Mouse (Mus musculus) stomach, embryonic 16.5 days (tissue): ENCODE data around the gene Tbc1d8b. TPM values are rescaled to one million over a fixed set of nuclear protein-coding genes. Genes with fewer than 3 reads are reported as not detected.

Experiments used
- ATAC-seq: fragments of 200-750 bp; cut with Nextera tagmentation; 2 replicates; pipeline ENCODE4 v1.8.0; 2017; ENCODE audit warnings: moderate number of reproducible peaks, moderate TSS enrichment; ENCODE audit not compliant: insufficient read depth, low FRiP score
- H3K27ac ChIP-seq: fragments of 300-500 bp; sonication (generic); 2 replicates; pipeline ENCODE4 v1.5.1; 2014; ENCODE audit warnings: low read length
- H3K27me3 ChIP-seq: fragments of 300-500 bp; sonication (generic); 2 replicates; pipeline ENCODE4 v1.6.1; 2014; ENCODE audit warnings: low read length, control low read depth, mixed read lengths; ENCODE audit not compliant: control insufficient read depth, insufficient read depth
- H3K36me3 ChIP-seq: fragments of 300-500 bp; sonication (generic); 2 replicates; pipeline ENCODE4 v1.6.1; 2014; ENCODE audit warnings: low read length; ENCODE audit not compliant: control insufficient read depth, insufficient read depth
- H3K4me1 ChIP-seq: fragments of 300-500 bp; sonication (generic); 2 replicates; pipeline ENCODE4 v1.6.1; 2014; ENCODE audit warnings: low read length, control low read depth, mixed read lengths; ENCODE audit not compliant: control insufficient read depth, insufficient read depth
- H3K4me2 ChIP-seq: fragments of 300-500 bp; sonication (generic); 2 replicates; pipeline ENCODE4 v1.6.1; 2014; ENCODE audit warnings: low read depth, low read length, mixed read lengths
- H3K4me3 ChIP-seq: fragments of 300-500 bp; sonication (generic); replicated peaks from 2 replicates; pipeline ENCODE4 v1.5.1; 2014; ENCODE audit warnings: mild to moderate bottlenecking, low read length
- H3K9ac ChIP-seq: fragments of 300-500 bp; sonication (generic); 2 replicates; pipeline ENCODE4 v1.6.1; 2014; ENCODE audit warnings: low read length
- H3K9me3 ChIP-seq: fragments of 300-500 bp; sonication (generic); replicated peaks from 2 replicates; pipeline ENCODE4 v1.6.1; 2016; ENCODE audit warnings: low read length, control low read depth; ENCODE audit not compliant: control insufficient read depth
- WGBS: fragments of 180-500 bp; shearing (Covaris S2); extraction: QIAGEN DNeasy Blood & Tissue Kit; methylation state at CpG from one replicate; pipeline ENCODE4 v1.1.7; 2014; 5-methylcytosine and 5-hydroxymethylcytosine counted together
- polyA plus RNA-seq: library from polyadenylated mRNA; unstranded; fragments of >200 nt; fragmentation: Nextera tagmentation; extraction: Ambion mirVana; gene quantifications from 2 replicates; pipeline ENCODE4 v1.2.1, GENCODE M21; 2015

The Tbc1d8b gene
- polyA plus RNA-seq, 1 experiment from 2014 or later = 4.7 TPM

GRCm38 (mm10) chrX:139775084-139775612 lies 90.4 kb downstream of the Tbc1d8b start:
- no peaks in the 10 kb centered on the region for H3K9me3 ChIP-seq
- H3K4me3 ChIP-seq = no peak overlapping the region
- H3K27ac ChIP-seq = no peak overlapping the region
- H3K4me1 ChIP-seq = no peaks in the 10 kb centered on the region
- H3K4me2 ChIP-seq = no peak overlapping the region
- 69% methylated on average over 7 of the region's 7 CpGs for WGBS
- no peaks in the 10 kb centered on the region; the same call in 1 of the 2 replicates for H3K27me3 ChIP-seq
- no peak overlapping the region for H3K9ac ChIP-seq
- no peaks in the 10 kb centered on the region for H3K36me3 ChIP-seq
- no peak; the same call in 1 of the 2 replicates for ATAC-seq

GRCm38 (mm10) chrX:139777357-139777756 lies 92.6 kb downstream of the Tbc1d8b start:
- no peak for ATAC-seq
- WGBS = 51% methylated on average over 4 of the region's 4 CpGs
- Histone ChIP-seq H3K9me3 (no peaks in the 10 kb centered on the region), H3K4me1 (no peaks in the 10 kb centered on the region), H3K4me3 (no peak overlapping the region), H3K4me2 (no peak overlapping the region), H3K9ac (no peak overlapping the region), H3K36me3 (no peaks in the 10 kb centered on the region), H3K27me3 (peaks cover 3% of the 10 kb centered on the region; the same call in 1 of the 2 replicates), H3K27ac (no peak overlapping the region)

- Histone ChIP-seq H3K27ac (no peak overlapping the region), H3K4me3 (no peak overlapping the region), H3K36me3 (no peaks in the 10 kb centered on the region), H3K4me1 (no peaks in the 10 kb centered on the region), H3K9ac (no peak overlapping the region), H3K4me2 (no peak overlapping the region), H3K9me3 (no peaks in the 10 kb centered on the region), H3K27me3 (peaks cover 3% of the 10 kb centered on the region; the same call in 1 of the 2 replicates)
- 55% methylated on average over 1 of the region's 1 CpGs for WGBS
- ATAC-seq = no peak
Observed at GRCm38 (mm10) chrX:139778886-139779285, 94.1 kb downstream of the Tbc1d8b start.

GRCm38 (mm10) chrX:139779401-139779800 lies 94.6 kb downstream of the Tbc1d8b start:
- WGBS = 73% methylated on average over 5 of the region's 5 CpGs
- Histone ChIP-seq H3K27ac (no peak overlapping the region), H3K9me3 (no peaks in the 10 kb centered on the region), H3K36me3 (no peaks in the 10 kb centered on the region), H3K4me3 (no peak overlapping the region), H3K4me1 (no peaks in the 10 kb centered on the region), H3K4me2 (no peak overlapping the region), H3K27me3 (peaks cover 3% of the 10 kb centered on the region; the same call in 1 of the 2 replicates), H3K9ac (no peak overlapping the region)
- no peak for ATAC-seq

- no peak overlapping the region for H3K9ac ChIP-seq
- peaks cover 3% of the 10 kb centered on the region; the same call in 1 of the 2 replicates for H3K27me3 ChIP-seq
- H3K27ac ChIP-seq = no peak overlapping the region
- 45% methylated on average over 3 of the region's 3 CpGs for WGBS
- no peaks in the 10 kb centered on the region for H3K9me3 ChIP-seq
- H3K36me3 ChIP-seq = no peaks in the 10 kb centered on the region
- H3K4me3 ChIP-seq = no peak overlapping the region
- ATAC-seq = no peak
- no peak overlapping the region for H3K4me2 ChIP-seq
- no peaks in the 10 kb centered on the region for H3K4me1 ChIP-seq
Observed at GRCm38 (mm10) chrX:139780988-139781387, 96.2 kb downstream of the Tbc1d8b start.

GRCm38 (mm10) chrX:139781563-139781962 lies 96.8 kb downstream of the Tbc1d8b start:
- Histone ChIP-seq H3K4me3 (no peak overlapping the region), H3K4me1 (no peaks in the 10 kb centered on the region), H3K9ac (no peak overlapping the region), H3K27ac (no peak overlapping the region), H3K36me3 (no peaks in the 10 kb centered on the region), H3K4me2 (no peak overlapping the region), H3K27me3 (peaks cover 3% of the 10 kb centered on the region; the same call in 1 of the 2 replicates), H3K9me3 (no peaks in the 10 kb centered on the region)
- WGBS = 72% methylated on average over 4 of the region's 4 CpGs
- ATAC-seq = no peak

GRCm38 (mm10) chrX:139782278-139783044 lies 97.7 kb downstream of the Tbc1d8b start, which contains the start of gene Ripply1:
Gene Ripply1 (minus strand): TSS chrX:139782353.
- H3K27ac ChIP-seq = no peak within 1 kb of the TSS
- H3K27me3 ChIP-seq = peaks cover 3% of the 10 kb centered on the region; the same call in 1 of the 2 replicates
- no peak for ATAC-seq
- H3K36me3 ChIP-seq = no peaks in the 10 kb centered on the region
- no peaks in the 10 kb centered on the region for H3K9me3 ChIP-seq
- H3K9ac ChIP-seq = no peak within 1 kb of the TSS
- H3K4me1 ChIP-seq = no peaks in the 10 kb centered on the region
- no peak within 1 kb of the TSS for H3K4me2 ChIP-seq
- WGBS = 69% methylated on average over 6 of the region's 6 CpGs
- no peak within 1 kb of the TSS for H3K4me3 ChIP-seq

- no peak overlapping the region for H3K27ac ChIP-seq
- H3K27me3 ChIP-seq = peaks cover 3% of the 10 kb centered on the region; the same call in 1 of the 2 replicates
- ATAC-seq = no peak
- H3K4me1 ChIP-seq = no peaks in the 10 kb centered on the region
- H3K4me3 ChIP-seq = no peak overlapping the region
- no peak overlapping the region for H3K4me2 ChIP-seq
- whole genome bisulfite sequencing = 69% methylated on average over 3 of the region's 3 CpGs
- H3K9me3 ChIP-seq = no peaks in the 10 kb centered on the region
- H3K9ac ChIP-seq = no peak overlapping the region
- no peaks in the 10 kb centered on the region for H3K36me3 ChIP-seq
Observed at GRCm38 (mm10) chrX:139783045-139783422, 98.2 kb downstream of the Tbc1d8b start.

GRCm38 (mm10) chrX:139785764-139786163 lies 101.0 kb downstream of the Tbc1d8b start:
- no peak overlapping the region for H3K4me3 ChIP-seq
- H3K9me3 ChIP-seq = no peaks in the 10 kb centered on the region
- 15% methylated on average over 1 of the region's 1 CpGs for WGBS
- no peaks in the 10 kb centered on the region for H3K4me1 ChIP-seq
- H3K36me3 ChIP-seq = no peaks in the 10 kb centered on the region
- no peak overlapping the region for H3K27ac ChIP-seq
- no peak overlapping the region for H3K9ac ChIP-seq
- no peak overlapping the region for H3K4me2 ChIP-seq
- no peak for ATAC-seq
- H3K27me3 ChIP-seq = peaks cover 3% of the 10 kb centered on the region
